Mouse (Mus musculus): Measurements from ENCODE around the gene Zfp365. TPM values are rescaled to one million over a fixed set of nuclear protein-coding genes. Genes with fewer than 3 reads are reported as not detected.

The Zfp365 gene
- polyA plus RNA-seq, 1 experiment = 33.0 TPM

DNA sequence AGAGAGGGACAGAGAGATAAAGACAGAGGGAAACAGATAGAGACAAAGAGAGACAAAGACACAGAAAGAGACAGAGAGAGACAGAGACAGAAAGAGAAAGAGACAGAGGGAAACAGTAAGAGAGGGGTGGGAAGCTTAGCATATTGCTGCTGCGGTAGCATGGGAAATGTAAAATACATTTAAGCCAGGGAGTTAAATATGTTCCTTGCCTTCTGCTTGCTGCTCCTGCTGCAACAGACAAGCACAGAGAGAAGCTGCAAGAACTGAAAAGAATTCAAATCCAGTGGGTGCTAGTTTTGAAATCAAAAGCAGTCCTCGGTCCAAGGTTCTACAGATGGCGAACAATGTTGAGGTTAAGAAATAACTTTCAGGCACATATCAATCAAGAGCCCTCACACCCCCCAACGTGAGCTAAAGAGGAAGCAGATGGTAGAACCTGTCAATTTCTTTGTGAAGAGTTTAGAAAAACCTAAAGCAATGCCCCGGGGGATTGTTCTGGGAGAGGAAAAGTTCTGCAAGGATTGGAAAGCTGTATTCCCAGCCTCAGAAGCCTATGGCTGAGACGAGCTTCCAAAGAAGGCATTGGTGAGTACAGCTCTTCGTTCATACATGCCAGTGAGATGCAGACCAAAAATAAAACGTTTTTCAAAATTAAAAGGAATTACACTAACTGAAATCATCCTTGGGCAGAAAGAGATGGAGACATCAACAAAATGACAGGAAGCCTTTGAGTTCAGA, 15.4 kb upstream of the Zfp365 start:
- Histone ChIP-seq H3K27me3 (ENCODE audit: control insufficient read depth, insufficient read depth, low read length, poor library complexity, severe bottlenecking) (no peaks in the 10 kb centered on the region; the same call in 1 of the 2 replicates), H3K4me3 (ENCODE audit: low read depth, low read length) (no peak overlapping the region), H3K36me3 (ENCODE audit: control insufficient read depth, insufficient read depth, low read length, poor library complexity, severe bottlenecking) (no peaks in the 10 kb centered on the region), H3K9me3 (replicated peaks; ENCODE audit: control insufficient read depth, insufficient read depth, low read length, poor library complexity, severe bottlenecking) (no peaks in the 10 kb centered on the region), H3K27ac (ENCODE audit: insufficient read depth, low read length) (no peak overlapping the region), H3K9ac (ENCODE audit: low read depth, poor library complexity, severe bottlenecking) (no peak overlapping the region), H3K4me1 (ENCODE audit: control insufficient read depth, insufficient read depth, low read length) (no peaks in the 10 kb centered on the region)
- TF ChIP-seq POLR2A (IDR thresholded peaks at IDR 0.05; ENCODE audit: insufficient read depth, low read length) (no peak), CTCF (IDR thresholded peaks at IDR 0.05; ENCODE audit: low read depth, low read length) (no peak), EP300 (IDR thresholded peaks at IDR 0.05; ENCODE audit: insufficient read depth, low read depth, low read length) (no peak)

DNA sequence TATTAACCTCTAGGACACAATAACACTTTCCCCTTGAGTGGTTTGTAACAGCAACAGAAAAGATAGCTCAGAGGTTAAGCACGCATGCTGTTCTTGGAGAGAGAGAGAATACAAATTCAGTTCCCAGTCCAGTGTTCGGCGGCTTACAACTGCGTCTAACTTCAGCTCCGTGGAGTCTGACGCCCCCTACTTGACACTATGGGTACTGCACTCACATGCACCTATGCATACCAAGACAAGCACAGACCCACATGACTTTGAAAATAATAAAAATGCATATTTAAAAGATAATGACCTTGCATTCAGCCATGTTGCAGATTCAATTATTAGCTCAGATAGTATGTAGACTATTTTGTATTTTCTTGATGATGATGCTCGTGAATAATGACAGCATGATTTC, 11.6 kb upstream of the Zfp365 start:
- H3K4me3 ChIP-seq (ENCODE audit: low read depth, low read length) = no peak overlapping the region
- H3K9ac ChIP-seq (ENCODE audit: low read depth, poor library complexity, severe bottlenecking) = no peak overlapping the region
- no peaks in the 10 kb centered on the region; the same call in 1 of the 2 replicates for H3K27me3 ChIP-seq (ENCODE audit: control insufficient read depth, insufficient read depth, low read length, poor library complexity, severe bottlenecking)
- H3K27ac ChIP-seq (ENCODE audit: insufficient read depth, low read length) = no peak overlapping the region
- TF ChIP-seq POLR2A (IDR thresholded peaks at IDR 0.05; ENCODE audit: insufficient read depth, low read length) (no peak), EP300 (IDR thresholded peaks at IDR 0.05; ENCODE audit: insufficient read depth, low read depth, low read length) (no peak), CTCF (IDR thresholded peaks at IDR 0.05; ENCODE audit: low read depth, low read length) (peak; percentile 80)
- no peaks in the 10 kb centered on the region for H3K9me3 ChIP-seq (replicated peaks; ENCODE audit: control insufficient read depth, insufficient read depth, low read length, poor library complexity, severe bottlenecking)
- H3K36me3 ChIP-seq (ENCODE audit: control insufficient read depth, insufficient read depth, low read length, poor library complexity, severe bottlenecking) = no peaks in the 10 kb centered on the region
- H3K4me1 ChIP-seq (ENCODE audit: control insufficient read depth, insufficient read depth, low read length) = no peaks in the 10 kb centered on the region

- TF ChIP-seq POLR2A (IDR thresholded peaks at IDR 0.05; ENCODE audit: insufficient read depth, low read length) (no peak), CTCF (IDR thresholded peaks at IDR 0.05; ENCODE audit: low read depth, low read length) (no peak), EP300 (IDR thresholded peaks at IDR 0.05; ENCODE audit: insufficient read depth, low read depth, low read length) (no peak)
- Histone ChIP-seq H3K4me3 (ENCODE audit: low read depth, low read length) (no peak overlapping the region), H3K9me3 (replicated peaks; ENCODE audit: control insufficient read depth, insufficient read depth, low read length, poor library complexity, severe bottlenecking) (no peaks in the 10 kb centered on the region), H3K27ac (ENCODE audit: insufficient read depth, low read length) (no peak overlapping the region), H3K36me3 (ENCODE audit: control insufficient read depth, insufficient read depth, low read length, poor library complexity, severe bottlenecking) (no peaks in the 10 kb centered on the region), H3K27me3 (ENCODE audit: control insufficient read depth, insufficient read depth, low read length, poor library complexity, severe bottlenecking) (no peaks in the 10 kb centered on the region), H3K9ac (ENCODE audit: low read depth, poor library complexity, severe bottlenecking) (no peak overlapping the region), H3K4me1 (ENCODE audit: control insufficient read depth, insufficient read depth, low read length) (no peaks in the 10 kb centered on the region)
These were observed 9.3 kb upstream of the Zfp365 start for GRCm38 (mm10) chr10:67921777-67922176.

DNA sequence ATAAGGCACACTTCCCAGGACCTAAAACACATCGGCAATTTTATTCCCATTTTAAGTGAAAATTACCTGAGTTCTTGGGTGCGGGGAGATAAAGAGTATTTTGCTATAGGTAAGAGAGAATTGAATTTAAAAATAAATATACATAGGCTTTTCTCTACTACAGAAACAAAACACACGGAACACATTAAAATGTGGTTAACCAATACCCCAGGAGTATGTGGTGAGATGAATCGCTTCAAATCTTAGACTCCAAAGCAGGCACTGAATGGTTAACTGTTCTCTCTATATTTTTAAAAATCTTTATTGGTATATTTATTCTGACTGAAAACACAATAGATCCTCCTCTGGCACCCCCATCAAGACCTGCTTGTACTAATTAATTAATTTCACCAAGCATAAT, 7.2 kb upstream of the Zfp365 start:
- no peak for TF ChIP-seq EP300 (IDR thresholded peaks at IDR 0.05; ENCODE audit: insufficient read depth, low read depth, low read length)
- no peak for TF ChIP-seq CTCF (IDR thresholded peaks at IDR 0.05; ENCODE audit: low read depth, low read length)
- TF ChIP-seq POLR2A (IDR thresholded peaks at IDR 0.05; ENCODE audit: insufficient read depth, low read length) = no peak
- Histone ChIP-seq H3K9ac (ENCODE audit: low read depth, poor library complexity, severe bottlenecking) (no peak overlapping the region), H3K9me3 (replicated peaks; ENCODE audit: control insufficient read depth, insufficient read depth, low read length, poor library complexity, severe bottlenecking) (no peaks in the 10 kb centered on the region), H3K27ac (ENCODE audit: insufficient read depth, low read length) (no peak overlapping the region), H3K4me1 (ENCODE audit: control insufficient read depth, insufficient read depth, low read length) (no peaks in the 10 kb centered on the region), H3K4me3 (ENCODE audit: low read depth, low read length) (no peak overlapping the region), H3K27me3 (ENCODE audit: control insufficient read depth, insufficient read depth, low read length, poor library complexity, severe bottlenecking) (no peaks in the 10 kb centered on the region), H3K36me3 (ENCODE audit: control insufficient read depth, insufficient read depth, low read length, poor library complexity, severe bottlenecking) (no peaks in the 10 kb centered on the region)

- H3K4me1 ChIP-seq (ENCODE audit: control insufficient read depth, insufficient read depth, low read length) = no peaks in the 10 kb centered on the region
- no peak overlapping the region for H3K4me3 ChIP-seq (ENCODE audit: low read depth, low read length)
- TF ChIP-seq POLR2A (IDR thresholded peaks at IDR 0.05; ENCODE audit: insufficient read depth, low read length) = no peak
- TF ChIP-seq CTCF (IDR thresholded peaks at IDR 0.05; ENCODE audit: low read depth, low read length) = no peak
- no peak for TF ChIP-seq EP300 (IDR thresholded peaks at IDR 0.05; ENCODE audit: insufficient read depth, low read depth, low read length)
- no peaks in the 10 kb centered on the region for H3K9me3 ChIP-seq (replicated peaks; ENCODE audit: control insufficient read depth, insufficient read depth, low read length, poor library complexity, severe bottlenecking)
- H3K9ac ChIP-seq (ENCODE audit: low read depth, poor library complexity, severe bottlenecking) = no peak overlapping the region
- H3K36me3 ChIP-seq (ENCODE audit: control insufficient read depth, insufficient read depth, low read length, poor library complexity, severe bottlenecking) = no peaks in the 10 kb centered on the region
- H3K27ac ChIP-seq (ENCODE audit: insufficient read depth, low read length) = no peak overlapping the region
- no peaks in the 10 kb centered on the region for H3K27me3 ChIP-seq (ENCODE audit: control insufficient read depth, insufficient read depth, low read length, poor library complexity, severe bottlenecking)
These were observed 5.9 kb upstream of the Zfp365 start for GRCm38 (mm10) chr10:67918194-67918899.

DNA sequence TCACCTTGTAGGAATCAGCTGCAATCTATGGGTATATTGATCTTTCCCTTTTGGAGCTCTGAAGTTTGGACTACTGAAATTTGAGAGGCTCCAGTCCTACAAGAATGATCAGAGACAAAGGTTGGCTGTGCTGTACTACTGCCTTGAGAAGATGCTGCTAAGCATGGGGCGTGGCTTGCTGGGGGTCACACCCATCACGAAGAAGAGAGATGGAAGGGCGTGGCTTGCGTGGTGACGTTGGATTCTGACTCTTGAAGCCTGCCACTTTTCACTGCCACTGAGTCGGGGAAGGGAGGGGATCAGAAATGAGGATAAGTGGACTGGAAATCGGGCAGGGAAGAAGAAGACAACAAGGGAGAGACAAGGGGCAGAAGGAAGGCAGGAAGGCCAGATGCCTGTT, 4.9 kb upstream of the Zfp365 start:
- Histone ChIP-seq H3K27me3 (ENCODE audit: control insufficient read depth, insufficient read depth, low read length, poor library complexity, severe bottlenecking) (no peaks in the 10 kb centered on the region), H3K9me3 (replicated peaks; ENCODE audit: control insufficient read depth, insufficient read depth, low read length, poor library complexity, severe bottlenecking) (no peaks in the 10 kb centered on the region), H3K4me3 (ENCODE audit: low read depth, low read length) (no peak overlapping the region), H3K27ac (ENCODE audit: insufficient read depth, low read length) (no peak overlapping the region), H3K4me1 (ENCODE audit: control insufficient read depth, insufficient read depth, low read length) (no peaks in the 10 kb centered on the region), H3K36me3 (ENCODE audit: control insufficient read depth, insufficient read depth, low read length, poor library complexity, severe bottlenecking) (no peaks in the 10 kb centered on the region), H3K9ac (ENCODE audit: low read depth, poor library complexity, severe bottlenecking) (no peak overlapping the region)
- no peak for TF ChIP-seq CTCF (IDR thresholded peaks at IDR 0.05; ENCODE audit: low read depth, low read length)
- no peak for TF ChIP-seq EP300 (IDR thresholded peaks at IDR 0.05; ENCODE audit: insufficient read depth, low read depth, low read length)
- no peak for TF ChIP-seq POLR2A (IDR thresholded peaks at IDR 0.05; ENCODE audit: insufficient read depth, low read length)

All from ES-Bruce4 (cell line).